Mouse (Mus musculus): ENCODE data around the gene Col4a3. TPM values are rescaled to one million over a fixed set of nuclear protein-coding genes. Genes with fewer than 3 reads are reported as not detected.

The Col4a3 gene
- total RNA-seq, 2 experiments from 2014 or later = 0.18 to 0.69 TPM

GRCm38 (mm10) chr1:82605856-82606255 lies 19.1 kb downstream of the Col4a3 start:
- no peak for DNase-seq (ENCODE audit: low spot score in 2 of 2)

- no peak for DNase-seq (ENCODE audit: low spot score in 2 of 2)
Measured at GRCm38 (mm10) chr1:82608646-82609262, 22.0 kb downstream of the Col4a3 start.

GRCm38 (mm10) chr1:82612061-82612660 lies 25.4 kb downstream of the Col4a3 start:
- no peak for DNase-seq (ENCODE audit: low spot score in 2 of 2)

DNA sequence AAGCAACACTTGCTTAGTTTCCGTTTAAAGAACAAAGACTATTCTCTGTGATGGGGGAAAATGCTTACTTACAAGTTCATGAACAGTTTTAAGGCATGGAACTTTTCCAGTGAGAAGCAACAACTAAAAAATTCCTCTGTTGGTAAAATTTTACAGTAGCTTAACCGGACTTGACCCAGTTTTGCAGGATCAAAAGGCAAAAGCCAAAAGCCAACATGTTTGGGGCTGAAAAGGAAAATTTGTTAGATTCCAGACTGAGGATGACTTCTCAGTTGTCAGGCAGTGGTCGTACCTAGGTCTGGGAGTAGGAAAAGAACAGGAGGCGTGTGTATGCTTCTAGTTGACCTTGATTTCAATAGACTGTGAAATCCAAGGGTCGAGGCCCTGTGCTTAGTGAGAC lies 31.3 kb downstream of the Col4a3 start:
- DNase-seq (ENCODE audit: low spot score in 2 of 2) = no peak

- no peak for DNase-seq (ENCODE audit: low spot score in 2 of 2)
Measured at GRCm38 (mm10) chr1:82618592-82618991, 31.9 kb downstream of the Col4a3 start.

DNA sequence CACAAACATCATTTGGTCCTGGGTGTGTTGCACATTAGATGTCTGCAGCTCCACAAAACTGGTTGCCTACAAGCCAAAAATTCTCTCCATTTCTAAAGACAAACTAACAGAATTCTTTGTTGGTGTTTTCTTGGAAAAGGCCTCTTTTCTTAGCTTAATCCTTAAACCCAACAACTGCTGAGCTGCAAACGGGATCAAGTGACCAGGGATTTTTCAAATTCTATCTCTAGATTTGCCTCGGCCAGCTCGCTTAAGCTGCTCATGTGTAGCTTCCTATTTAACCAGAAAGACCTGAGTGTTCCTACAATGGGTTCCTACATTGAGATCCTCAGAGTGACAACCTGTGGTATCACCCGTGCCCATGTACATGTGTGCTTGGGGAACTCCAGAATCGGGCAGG lies 33.3 kb downstream of the Col4a3 start:
- DNase-seq (ENCODE audit: low spot score in 2 of 2) = no peak

GRCm38 (mm10) chr1:82624934-82625333 lies 38.2 kb downstream of the Col4a3 start:
- no peak for DNase-seq (ENCODE audit: low spot score in 2 of 2)

GRCm38 (mm10) chr1:82625474-82625873 lies 38.8 kb downstream of the Col4a3 start:
- no peak for DNase-seq (ENCODE audit: low spot score in 2 of 2)

- no peak for DNase-seq (ENCODE audit: low spot score in 2 of 2)
Measured at GRCm38 (mm10) chr1:82627652-82628051, 40.9 kb downstream of the Col4a3 start.

GRCm38 (mm10) chr1:82629495-82629894 lies 42.8 kb downstream of the Col4a3 start:
- no peak for DNase-seq (ENCODE audit: low spot score in 2 of 2)

DNA sequence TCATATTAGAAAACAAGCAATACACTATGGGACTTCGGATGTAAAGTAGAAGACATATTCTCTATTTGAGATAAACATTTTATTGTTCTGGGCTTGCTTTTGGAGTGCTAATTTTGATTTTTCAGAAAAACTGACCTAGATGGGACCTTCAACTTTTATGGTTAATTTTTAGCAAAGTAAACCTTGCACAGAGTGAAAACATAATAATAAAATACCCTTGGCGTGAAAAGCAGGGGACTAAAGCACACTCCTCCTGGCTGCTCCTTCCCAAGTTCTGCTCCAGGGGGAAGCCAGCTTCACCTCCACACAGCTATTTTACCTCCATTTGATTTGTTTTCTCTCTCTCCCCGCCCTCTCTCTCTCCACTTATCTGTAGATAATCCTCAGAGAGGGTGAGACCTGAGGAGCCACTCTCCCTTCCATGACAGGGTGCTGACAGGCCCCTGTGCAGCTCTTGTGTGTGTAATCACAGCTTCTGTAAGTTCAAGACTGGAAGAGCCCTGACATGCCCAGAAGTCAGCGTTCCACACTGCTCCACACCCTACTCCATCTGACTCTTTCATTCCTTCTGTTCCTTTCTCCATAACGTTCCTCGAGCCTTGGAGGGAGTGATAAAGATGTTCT lies 44.6 kb downstream of the Col4a3 start:
- DNase-seq (ENCODE audit: low spot score in 2 of 2) = no peak

DNA sequence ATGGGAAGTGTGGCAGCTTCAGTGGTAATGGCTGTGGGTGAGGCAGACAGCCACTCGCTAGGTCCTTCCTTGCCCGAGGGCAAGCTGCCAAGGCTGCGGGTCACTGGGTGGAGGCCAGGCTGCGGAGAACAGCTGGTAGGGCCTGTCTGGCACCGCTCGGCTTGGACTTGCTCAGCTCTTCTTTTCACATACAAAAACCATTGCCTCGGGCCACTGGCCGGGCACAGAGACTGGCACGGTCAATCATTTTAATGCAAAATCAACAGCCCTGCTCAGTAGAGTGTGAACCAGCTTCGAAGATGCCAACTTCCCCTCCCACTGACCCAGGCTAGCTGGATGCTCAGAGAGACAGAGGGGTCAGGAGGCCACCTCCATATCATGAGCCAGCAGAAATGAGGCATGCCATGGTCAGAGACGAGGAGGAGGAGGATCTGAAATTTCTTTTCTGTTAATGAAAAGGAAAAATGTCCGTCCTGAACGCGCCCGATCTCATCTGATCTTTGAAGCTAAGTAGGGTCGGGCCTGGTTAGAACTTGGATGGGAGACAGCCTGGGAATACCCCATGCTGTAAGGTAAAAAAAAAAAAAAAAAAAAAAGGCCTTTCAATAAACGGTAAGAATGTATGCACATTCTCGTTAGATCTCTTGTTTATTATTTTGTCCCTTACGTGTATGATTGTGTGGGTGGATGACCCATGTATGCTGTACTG lies 48.0 kb downstream of the Col4a3 start:
- DNase-seq (ENCODE audit: low spot score in 2 of 2) = peak; percentile 71 to 76

- no peak for DNase-seq (ENCODE audit: low spot score in 2 of 2)
Measured at GRCm38 (mm10) chr1:82635254-82635620, 48.5 kb downstream of the Col4a3 start.

DNA sequence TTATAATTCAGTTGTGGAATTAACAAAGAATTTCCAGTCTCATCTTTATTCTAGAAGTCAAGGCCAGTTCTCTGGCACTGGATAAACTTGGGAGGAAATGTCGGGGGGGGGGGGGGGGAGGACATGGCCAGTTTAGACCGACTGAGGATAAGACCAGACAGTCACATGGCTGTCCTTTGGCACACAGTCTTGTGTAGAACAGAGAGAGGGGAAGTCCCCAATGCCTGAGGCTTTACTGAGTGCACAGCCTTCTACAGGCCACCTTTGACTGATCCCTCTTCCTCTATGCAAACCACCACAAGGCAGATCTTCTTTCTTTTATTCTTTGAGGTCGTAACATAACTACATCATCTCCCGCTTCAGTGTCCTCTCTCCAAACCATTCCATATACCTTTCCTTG lies 49.6 kb downstream of the Col4a3 start:
- no peak for DNase-seq (ENCODE audit: low spot score in 2 of 2)

DNA sequence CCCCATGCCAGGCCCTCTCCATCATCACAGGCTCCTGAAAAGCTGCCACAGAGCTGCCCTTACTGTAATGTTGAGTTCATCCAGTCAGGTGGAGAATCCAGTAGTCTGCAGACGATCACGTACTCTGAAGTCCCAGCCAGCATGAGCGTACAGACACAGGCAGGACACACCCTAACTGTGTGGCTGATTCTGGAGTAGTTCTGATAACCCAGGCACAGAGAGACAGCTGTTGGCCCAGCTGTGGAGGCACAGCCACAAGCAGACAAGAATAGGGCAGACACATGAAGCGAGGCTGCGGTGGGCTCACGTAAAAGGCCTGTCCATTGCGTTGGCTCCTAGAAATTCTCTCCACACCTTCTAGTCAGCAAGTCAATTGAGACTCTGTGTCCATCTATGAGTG lies 50.7 kb downstream of the Col4a3 start:
- DNase-seq (ENCODE audit: low spot score in 2 of 2) = no peak

DNA sequence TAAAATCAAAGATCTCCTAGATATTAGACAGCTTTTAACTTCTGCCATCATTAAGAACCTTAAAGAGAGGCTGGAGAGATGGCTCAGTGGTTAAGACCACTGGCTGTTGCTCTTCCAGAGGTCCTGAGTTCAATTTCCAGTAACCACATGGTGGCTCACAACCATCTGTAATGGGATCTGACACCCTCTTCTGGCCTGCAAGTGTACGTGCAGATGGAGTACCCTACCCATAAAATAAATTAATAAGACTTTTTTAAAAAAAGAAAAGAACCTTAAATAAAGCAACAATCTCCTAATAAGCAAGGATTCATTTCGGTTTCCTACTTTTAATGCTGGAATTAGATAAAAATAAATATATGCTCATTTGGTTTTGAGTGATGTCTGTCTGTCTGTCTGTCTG lies 51.7 kb downstream of the Col4a3 start:
- DNase-seq (ENCODE audit: low spot score in 2 of 2) = no peak

DNA sequence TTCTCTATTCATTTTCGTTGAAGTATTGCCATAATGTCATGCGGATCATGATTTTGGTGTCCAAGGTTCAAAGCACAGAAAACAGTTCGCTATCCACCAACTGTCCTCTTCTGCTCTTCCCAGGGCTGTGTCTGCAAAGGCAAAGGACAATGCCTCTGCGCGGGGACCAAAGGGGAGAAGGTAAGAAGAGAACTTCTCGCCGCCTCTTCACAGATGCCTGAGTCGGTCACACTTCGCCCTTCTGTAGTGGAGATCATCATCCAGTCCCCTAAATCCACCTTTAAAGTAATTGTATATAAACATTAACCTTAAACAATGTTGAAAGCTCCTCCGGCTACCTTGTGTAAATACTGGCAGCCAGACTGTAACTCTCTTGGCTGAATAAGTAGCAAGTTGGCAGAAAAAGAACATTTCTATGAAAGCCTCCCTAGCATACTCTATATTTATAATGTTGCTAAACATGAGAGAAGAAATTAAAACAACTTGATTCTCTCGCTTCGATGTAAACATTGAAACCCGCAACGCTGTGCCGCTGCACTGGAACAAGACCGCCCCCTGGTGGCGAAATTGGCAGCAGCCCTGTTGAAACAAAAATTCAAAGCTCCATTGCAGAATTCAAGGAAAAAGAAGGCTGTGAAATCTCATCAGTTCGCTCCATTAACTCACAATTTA lies 54.7 kb downstream of the Col4a3 start:
- DNase-seq (ENCODE audit: low spot score in 2 of 2) = peak; percentile 88

- DNase-seq (ENCODE audit: low spot score in 2 of 2) = no peak
Measured at GRCm38 (mm10) chr1:82647989-82648388, 61.3 kb downstream of the Col4a3 start.

DNA sequence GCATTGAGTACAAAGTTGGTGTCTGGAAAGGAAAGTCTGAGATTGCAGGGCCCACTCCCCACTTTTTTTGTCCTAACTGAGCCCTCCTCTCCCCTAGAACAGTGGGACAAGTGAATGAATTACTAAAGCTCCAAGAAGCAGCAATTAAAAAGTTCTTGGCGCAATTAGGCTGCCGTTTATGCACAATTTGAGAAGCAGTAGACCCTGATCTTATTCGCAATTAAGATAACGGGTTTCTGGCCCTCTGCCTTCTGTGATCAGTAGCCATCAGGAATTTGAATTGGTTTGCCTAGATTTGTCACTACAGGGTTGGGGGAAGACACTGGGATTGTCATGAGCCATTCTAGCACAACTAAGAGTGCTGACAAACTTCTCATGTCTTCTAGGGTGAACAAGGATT lies 64.1 kb downstream of the Col4a3 start:
- no peak for DNase-seq (ENCODE audit: low spot score in 2 of 2)

- no peak for DNase-seq (ENCODE audit: low spot score in 2 of 2)
Measured at GRCm38 (mm10) chr1:82654046-82654445, 67.3 kb downstream of the Col4a3 start.

DNA sequence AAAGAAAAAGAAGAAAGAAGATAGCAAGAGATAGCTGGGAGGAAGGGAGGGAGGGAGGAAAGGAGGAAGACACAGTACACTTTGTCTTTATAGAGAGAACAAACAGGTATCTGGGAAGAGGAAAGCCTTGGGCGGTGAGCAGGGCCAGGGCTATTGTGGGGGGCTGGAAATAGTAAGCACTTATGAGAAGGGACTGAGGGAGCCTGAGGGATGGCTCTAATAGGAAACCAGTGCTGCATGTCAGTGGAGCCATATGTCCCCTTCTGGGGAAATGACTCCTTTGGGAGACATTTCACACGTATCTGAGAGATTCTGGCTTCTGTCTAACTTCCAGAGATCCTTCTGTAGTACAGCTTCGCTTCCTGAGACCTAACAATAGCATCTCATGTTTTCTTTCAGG lies 69.7 kb downstream of the Col4a3 start:
- no peak for DNase-seq (ENCODE audit: low spot score in 2 of 2)

GRCm38 (mm10) chr1:82662269-82662668 lies 75.5 kb downstream of the Col4a3 start:
- no peak for DNase-seq (ENCODE audit: low spot score in 2 of 2)

Measured in layer of hippocampus, postnatal 10 days (tissue).